Mouse (Mus musculus) spleen, adult 2 months (tissue): Measurements from ENCODE around the gene Topaz1.

ENCODE experiments used
- CTCF ChIP-seq: fragments of 200-500 bp; IDR thresholded peaks from 2 replicates; pipeline ENCODE4 v1.5.1; 2011; ENCODE audit warnings: mild to moderate bottlenecking, inconsistent platforms; ENCODE audit not compliant: insufficient read depth, insufficient read length, insufficient replicate concordance; ENCODE audit errors: extremely low read depth
- POLR2A ChIP-seq: fragments of 200-500 bp; IDR thresholded peaks from 2 replicates; pipeline ENCODE4 v1.6.1; 2011; ENCODE audit warnings: low read depth, low read length, inconsistent platforms

DNA sequence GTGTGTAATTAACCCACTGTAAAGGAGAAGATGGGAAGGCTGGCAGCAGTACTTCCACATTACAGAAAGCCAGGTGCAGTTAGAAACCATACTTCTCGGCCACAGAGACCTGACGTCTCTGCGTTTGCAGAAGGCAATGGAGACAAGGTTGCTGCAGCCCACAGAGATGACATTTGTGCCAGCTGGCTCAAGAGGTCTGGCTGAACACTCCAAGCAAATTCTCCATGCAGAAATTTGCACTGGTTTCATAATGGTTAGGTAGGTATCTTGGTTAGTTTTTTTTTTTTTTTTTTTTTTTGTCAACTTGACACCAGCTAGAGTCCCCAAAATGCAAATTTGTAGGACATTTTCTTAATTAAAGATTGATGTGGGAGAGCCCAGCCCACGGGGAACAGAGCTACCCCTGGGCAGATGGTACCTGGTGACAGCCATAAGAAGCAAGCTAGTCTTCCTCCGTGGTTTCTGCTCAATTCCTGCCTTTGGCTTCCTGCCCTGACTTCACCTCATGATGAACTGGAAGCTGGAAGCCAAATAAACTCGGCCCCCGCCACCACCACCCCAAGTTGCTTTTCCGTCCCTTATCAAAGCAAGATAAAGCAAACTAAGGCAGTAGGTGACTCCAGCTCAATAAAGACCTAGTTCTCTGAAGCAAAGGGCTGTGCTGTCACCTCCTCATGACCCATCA is 14.9 kb upstream of the Topaz1 start:
- no peak for TF ChIP-seq POLR2A
- TF ChIP-seq CTCF, result no peak
